Mouse (Mus musculus): ENCODE results near the gene Ints6l.

Ints6l gene

GRCm38 (mm10) chrX:56454671-56455371 is at the start of gene Ints6l:
Ints6l (plus strand) TSS chrX:56454857.
- peak; percentile 96 for DNase-seq (ENCODE audit: low read depth, low spot score)

GRCm38 (mm10) chrX:56405482-56405881 is 49.2 kb upstream of the Ints6l start:
- DNase-seq (ENCODE audit: low read depth, low spot score) = no peak

GRCm38 (mm10) chrX:56406128-56406527 is 48.5 kb upstream of the Ints6l start:
- no peak for DNase-seq (ENCODE audit: low read depth, low spot score)

GRCm38 (mm10) chrX:56416277-56416676 is 38.4 kb upstream of the Ints6l start:
- DNase-seq (ENCODE audit: low read depth, low spot score) = peak; percentile 12

- DNase-seq (ENCODE audit: low read depth, low spot score) = no peak
These were observed 37.1 kb upstream of the Ints6l start for GRCm38 (mm10) chrX:56417541-56417940.

- no peak for DNase-seq (ENCODE audit: low read depth, low spot score)
These were observed 24.1 kb upstream of the Ints6l start for GRCm38 (mm10) chrX:56430601-56431000.

- DNase-seq (ENCODE audit: low read depth, low spot score) = peak; percentile 21
These were observed 18.8 kb upstream of the Ints6l start for GRCm38 (mm10) chrX:56435758-56436283.

- DNase-seq (ENCODE audit: low read depth, low spot score) = peak; percentile 38
These were observed 7.9 kb upstream of the Ints6l start for GRCm38 (mm10) chrX:56446487-56447428.

GRCm38 (mm10) chrX:56447524-56448015 is 7.1 kb upstream of the Ints6l start, which contains the start of gene Gm2174:
Gm2174 (plus strand) TSS chrX:56447965.
- no peak for DNase-seq (ENCODE audit: low read depth, low spot score)

- DNase-seq (ENCODE audit: low read depth, low spot score) = peak; percentile 97
These were observed 952 bp downstream of the Ints6l start for GRCm38 (mm10) chrX:56455372-56456246.

GRCm38 (mm10) chrX:56456379-56456778 is 1.7 kb downstream of the Ints6l start:
- DNase-seq (ENCODE audit: low read depth, low spot score) = no peak

- DNase-seq (ENCODE audit: low read depth, low spot score) = no peak
These were observed 7.6 kb downstream of the Ints6l start for GRCm38 (mm10) chrX:56462020-56462933.

- no peak for DNase-seq (ENCODE audit: low read depth, low spot score)
These were observed 10.2 kb downstream of the Ints6l start for GRCm38 (mm10) chrX:56464906-56465305.

- DNase-seq (ENCODE audit: low read depth, low spot score) = no peak
These were observed 13.0 kb downstream of the Ints6l start for GRCm38 (mm10) chrX:56467688-56468087.

- no peak for DNase-seq (ENCODE audit: low read depth, low spot score)
These were observed 13.8 kb downstream of the Ints6l start for GRCm38 (mm10) chrX:56468422-56468821.

- DNase-seq (ENCODE audit: low read depth, low spot score) = no peak
These were observed 19.4 kb downstream of the Ints6l start for GRCm38 (mm10) chrX:56474035-56474434.

GRCm38 (mm10) chrX:56477553-56477952 is 22.9 kb downstream of the Ints6l start:
- no peak for DNase-seq (ENCODE audit: low read depth, low spot score)

GRCm38 (mm10) chrX:56481906-56482305 is 27.2 kb downstream of the Ints6l start:
- peak; percentile 18 for DNase-seq (ENCODE audit: low read depth, low spot score)

- peak; percentile 86 for DNase-seq (ENCODE audit: low read depth, low spot score)
These were observed 35.1 kb downstream of the Ints6l start for GRCm38 (mm10) chrX:56489758-56490157.

- peak; percentile 52 for DNase-seq (ENCODE audit: low read depth, low spot score)
These were observed 42.6 kb downstream of the Ints6l start for GRCm38 (mm10) chrX:56497241-56497640.
